Mouse (Mus musculus) midbrain, postnatal 0 days (tissue): ENCODE results near the gene Luzp2. TPM values are rescaled to one million over a fixed set of nuclear protein-coding genes. Genes with fewer than 3 reads are reported as not detected.

Experiments
- ATAC-seq: fragments of 200-750 bp; cut with Nextera tagmentation; 2 replicates; pipeline ENCODE4 v1.8.0; 2017; ENCODE audit warnings: moderate number of reproducible peaks, mild to moderate bottlenecking, moderate TSS enrichment, moderate library complexity; ENCODE audit not compliant: low FRiP score
- DNase-seq: peaks from one replicate; pipeline ENCODE4 v3.0.0-alpha.2; 2015; ENCODE audit warnings: low spot score
- H3K27ac ChIP-seq: fragments of 300-500 bp; sonication (generic); 2 replicates; pipeline ENCODE4 v1.5.1; 2014; ENCODE audit warnings: low read depth, mild to moderate bottlenecking, low read length, mixed read lengths
- H3K27me3 ChIP-seq: fragments of 300-500 bp; sonication (generic); 2 replicates; pipeline ENCODE4 v1.6.1; 2014; ENCODE audit warnings: low read length, control low read depth, mixed read lengths; ENCODE audit not compliant: insufficient read depth
- H3K36me3 ChIP-seq: fragments of 300-500 bp; sonication (generic); 2 replicates; pipeline ENCODE4 v1.6.1; 2014; ENCODE audit warnings: low read length, control low read depth, mixed read lengths; ENCODE audit not compliant: insufficient read depth
- H3K4me1 ChIP-seq: fragments of 300-500 bp; sonication (generic); 2 replicates; pipeline ENCODE4 v1.6.1; 2014; ENCODE audit warnings: mild to moderate bottlenecking, control low read depth, antibody characterized with exemption, low read length, mixed read lengths; ENCODE audit not compliant: insufficient read depth
- H3K4me2 ChIP-seq: fragments of 300-500 bp; sonication (generic); 2 replicates; pipeline ENCODE4 v1.6.1; 2014; ENCODE audit warnings: low read depth, mild to moderate bottlenecking, low read length, mixed read lengths; ENCODE audit not compliant: poor library complexity, severe bottlenecking
- H3K4me3 ChIP-seq: fragments of 300-500 bp; sonication (generic); 2 replicates; pipeline ENCODE4 v1.5.1; 2014; ENCODE audit warnings: low read depth, mild to moderate bottlenecking, low read length, moderate library complexity
- H3K9ac ChIP-seq: fragments of 300-500 bp; sonication (generic); replicated peaks from 2 replicates; pipeline ENCODE4 v1.6.1; 2014; ENCODE audit warnings: mild to moderate bottlenecking, low read length, moderate library complexity, mixed read lengths; ENCODE audit not compliant: poor library complexity, severe bottlenecking
- H3K9me3 ChIP-seq: fragments of 300-500 bp; sonication (generic); 2 replicates; pipeline ENCODE4 v1.6.1; 2016; ENCODE audit warnings: low read length, control low read depth
- CTCF ChIP-seq: IDR thresholded peaks from 2 replicates; pipeline ENCODE4 v1.5.1; 2016; ENCODE audit warnings: antibody characterized with exemption, mild to moderate bottlenecking
- WGBS: fragments of 180-500 bp; shearing (Covaris S2); extraction: QIAGEN DNeasy Blood & Tissue Kit; methylation state at CpG from one replicate; pipeline ENCODE4 v1.1.7; 2014; 5-methylcytosine and 5-hydroxymethylcytosine counted together
- polyA plus RNA-seq: library from polyadenylated mRNA; unstranded; fragments of >200 nt; fragmentation: Nextera tagmentation; extraction: Ambion mirVana; gene quantifications from 2 replicates; pipeline ENCODE4 v1.2.1, GENCODE M21; 2015
- total RNA-seq: library from RNA; depleted of rRNA; stranded (reverse); fragments of >200 nt; gene quantifications from 2 replicates; pipeline ENCODE4 v1.2.3, GENCODE M21; 2014; rRNA removed

Gene Luzp2
- total RNA-seq (150 and 151 TPM in 2 replicates), polyA plus RNA-seq (95.3 and 106 TPM in 2 replicates)

- H3K4me1 ChIP-seq: peaks cover 5% of the 10 kb centered on the region; the same call in 1 of the 2 replicates
- peak within 1 kb of the TSS; percentile 86 for H3K27ac ChIP-seq
- H3K36me3 ChIP-seq: no peaks in the 10 kb centered on the region
- 2% methylated on average over 22 of the region's 22 CpGs for WGBS
- peak; percentile 83 for DNase-seq
- peak within 1 kb of the TSS; percentile 85 for H3K9ac ChIP-seq
- no peaks in the 10 kb centered on the region for H3K9me3 ChIP-seq
- no peaks in the 10 kb centered on the region for H3K27me3 ChIP-seq
- ATAC-seq: peak; percentile 85
- H3K4me3 ChIP-seq: peak within 1 kb of the TSS; percentile 57
- H3K4me2 ChIP-seq: peak within 1 kb of the TSS; percentile 67
- TF ChIP-seq CTCF: no peak
Observed at GRCm38 (mm10) chr7:54835372-54835851, at the start of gene Luzp2. Luzp2 (plus strand) TSS chr7:54835498.

GRCm38 (mm10) chr7:54787456-54787855, 47.8 kb upstream of the Luzp2 start:
- H3K4me3 ChIP-seq: no peak overlapping the region
- H3K9ac ChIP-seq: no peak overlapping the region
- H3K4me1 ChIP-seq: no peaks in the 10 kb centered on the region
- no peaks in the 10 kb centered on the region for H3K27me3 ChIP-seq
- DNase-seq (no peak), ATAC-seq (no peak)
- H3K4me2 ChIP-seq: no peak overlapping the region
- TF ChIP-seq CTCF: no peak
- H3K36me3 ChIP-seq: no peaks in the 10 kb centered on the region
- no peak overlapping the region for H3K27ac ChIP-seq
- H3K9me3 ChIP-seq: no peaks in the 10 kb centered on the region

- TF ChIP-seq CTCF: no peak
- no peak for ATAC-seq
- Histone ChIP-seq H3K36me3 (no peaks in the 10 kb centered on the region), H3K27me3 (no peaks in the 10 kb centered on the region), H3K4me3 (no peak overlapping the region), H3K9ac (no peak overlapping the region), H3K9me3 (no peaks in the 10 kb centered on the region), H3K27ac (no peak overlapping the region), H3K4me1 (no peaks in the 10 kb centered on the region), H3K4me2 (no peak overlapping the region)
- DNase-seq: no peak
Observed at GRCm38 (mm10) chr7:54818606-54819005, 16.7 kb upstream of the Luzp2 start.

GRCm38 (mm10) chr7:54828751-54829150, 6.5 kb upstream of the Luzp2 start:
- H3K9me3 ChIP-seq: no peaks in the 10 kb centered on the region

GRCm38 (mm10) chr7:54835911-54836352, 634 bp downstream of the Luzp2 start:
- Histone ChIP-seq H3K4me1 (peaks cover 5% of the 10 kb centered on the region; the same call in 1 of the 2 replicates), H3K36me3 (no peaks in the 10 kb centered on the region), H3K4me2 (peak overlapping the region; percentile 67), H3K27ac (peak overlapping the region; percentile 86), H3K9me3 (no peaks in the 10 kb centered on the region), H3K9ac (peak overlapping the region; percentile 85), H3K4me3 (peak overlapping the region; percentile 57), H3K27me3 (no peaks in the 10 kb centered on the region)
- WGBS: 1% methylated on average over 13 of the region's 13 CpGs
- no peak for DNase-seq
- ATAC-seq: peak; percentile 79
- no peak for TF ChIP-seq CTCF

More at GRCm38 (mm10) chr7:54828751-54829150, 6.5 kb upstream of the Luzp2 start:
- no peaks in the 10 kb centered on the region for H3K36me3 ChIP-seq
- H3K9ac ChIP-seq: no peak overlapping the region
- 85% methylated on average over 3 of the region's 3 CpGs for WGBS
- DNase-seq: peak; percentile 22
- no peak overlapping the region for H3K4me2 ChIP-seq
- no peaks in the 10 kb centered on the region for H3K27me3 ChIP-seq
- H3K27ac ChIP-seq: no peak overlapping the region
- no peak for ATAC-seq
- H3K4me1 ChIP-seq: no peaks in the 10 kb centered on the region
- no peak overlapping the region for H3K4me3 ChIP-seq
- TF ChIP-seq CTCF: no peak

GRCm38 (mm10) chr7:54836437-54836836, 1.1 kb downstream of the Luzp2 start:
- Histone ChIP-seq H3K4me3 (peak overlapping the region; percentile 57), H3K4me1 (peaks cover 5% of the 10 kb centered on the region; the same call in 1 of the 2 replicates), H3K27ac (peak overlapping the region; percentile 86), H3K36me3 (no peaks in the 10 kb centered on the region), H3K9me3 (no peaks in the 10 kb centered on the region), H3K4me2 (peak overlapping the region; percentile 67), H3K9ac (peak overlapping the region; percentile 85), H3K27me3 (no peaks in the 10 kb centered on the region)
- DNase-seq (peak; percentile 59), ATAC-seq (peak; percentile 31; the same call in 1 of the 2 replicates)
- peak; percentile 11; the same call in 1 of the 2 replicates for TF ChIP-seq CTCF
- WGBS: 23% methylated on average over 5 of the region's 5 CpGs
